Mouse (Mus musculus) gastrocnemius, postnatal 14 days (tissue): ENCODE measurements around the gene Cacfd1. TPM values are rescaled to one million over a fixed set of nuclear protein-coding genes. Genes with fewer than 3 reads are reported as not detected.

ENCODE experiments used
- DNase-seq: peaks from one replicate; pipeline ENCODE4 v3.0.0; 2021; ENCODE audit warnings: mixed read lengths
- intact Hi-C: fragments of 180-260 bp; cut with DNase I; formaldehyde crosslinking; loops from one replicate; pipeline ENCODE4 v1.15.1; 2025; ENCODE audit warnings: low total_unique reads
- long read RNA-seq, 2 experiments: library from polyadenylated mRNA; stranded (forward); transcript quantifications; one replicate each; pipeline ENCODE4 v2.0.0; 2021
- total RNA-seq, 2 experiments: library from RNA; stranded (reverse); gene quantifications; 2 replicates each; pipeline ENCODE4 v1.2.3; 2021

Cacfd1 gene
- total RNA-seq, result 10 to 100 TPM; 21.2 to 21.4 TPM
- long read RNA-seq, experiment 1, transcript Cacfd1-205 (5 exons, 2,689 nt), result major isoform, 24 of 31 reads
- long read RNA-seq, experiment 1, partial matches to known transcripts, result 0 of 31 reads
- long read RNA-seq, experiment 1, other reads (novel, unspliced or antisense), result 5 of 31 reads
- long read RNA-seq, experiment 2, transcript Cacfd1-205 (5 exons, 2,689 nt), result major isoform, 35 of 45 reads
- long read RNA-seq, experiment 2, partial matches to known transcripts, result 5 of 45 reads
- long read RNA-seq, experiment 2, other reads (novel, unspliced or antisense), result 3 of 45 reads

DNA sequence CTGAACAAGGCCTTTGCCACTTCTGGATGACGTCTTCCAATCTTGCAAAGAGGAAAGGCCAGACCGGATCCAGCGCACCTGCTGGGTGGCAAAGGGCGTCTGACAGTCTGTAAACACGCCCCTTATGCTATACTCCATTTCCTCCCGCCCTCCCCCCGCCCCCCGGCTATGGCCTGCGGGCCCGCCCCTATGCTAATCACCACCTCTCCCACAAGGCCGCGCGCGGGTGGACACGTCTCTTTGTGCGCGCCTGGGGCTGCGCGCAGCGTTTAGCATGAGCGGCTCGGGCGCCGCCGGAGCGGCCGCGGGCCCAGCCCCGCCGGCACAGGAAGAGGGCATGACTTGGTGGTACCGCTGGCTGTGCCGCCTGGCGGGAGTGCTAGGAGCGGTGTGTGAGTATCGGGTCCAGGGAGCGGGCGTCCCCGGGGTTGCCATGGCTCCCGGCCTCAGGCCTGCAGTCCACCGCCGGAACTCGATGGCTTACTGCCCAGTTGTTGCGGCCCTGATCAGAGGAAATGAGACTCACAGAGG, at the start of gene Cacfd1:
Cacfd1 (plus strand) TSS at position 213 of the 531 bp plus-strand sequence.
- peak; percentile 87 for DNase-seq
- intact Hi-C loops, result loop anchor here (10.0 kb wide), 1 partner anchor 75 kb away; the partner anchor contains the start of genes Stkld1 and Surf4

DNA sequence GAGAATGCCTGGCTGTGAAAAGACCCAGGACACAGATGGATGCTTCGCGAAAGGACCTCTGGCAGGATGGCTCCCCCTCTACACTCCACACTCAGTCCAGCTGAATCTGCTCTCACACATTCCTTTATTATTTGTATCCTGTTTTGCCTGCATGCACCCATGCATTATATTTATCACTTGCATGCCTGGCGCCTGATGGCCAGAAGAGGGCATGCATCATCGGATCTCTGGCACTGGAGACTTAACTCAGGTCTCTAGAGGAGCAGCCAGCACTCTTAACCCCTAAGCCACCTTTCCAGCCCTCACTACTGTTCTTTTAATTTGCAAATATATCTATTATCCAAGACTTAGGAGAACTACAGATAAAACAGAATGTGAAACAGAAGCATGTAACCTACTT, 49.0 kb upstream of the Cacfd1 start:
- no peak for DNase-seq
- intact Hi-C loops, result no loop called here

DNA sequence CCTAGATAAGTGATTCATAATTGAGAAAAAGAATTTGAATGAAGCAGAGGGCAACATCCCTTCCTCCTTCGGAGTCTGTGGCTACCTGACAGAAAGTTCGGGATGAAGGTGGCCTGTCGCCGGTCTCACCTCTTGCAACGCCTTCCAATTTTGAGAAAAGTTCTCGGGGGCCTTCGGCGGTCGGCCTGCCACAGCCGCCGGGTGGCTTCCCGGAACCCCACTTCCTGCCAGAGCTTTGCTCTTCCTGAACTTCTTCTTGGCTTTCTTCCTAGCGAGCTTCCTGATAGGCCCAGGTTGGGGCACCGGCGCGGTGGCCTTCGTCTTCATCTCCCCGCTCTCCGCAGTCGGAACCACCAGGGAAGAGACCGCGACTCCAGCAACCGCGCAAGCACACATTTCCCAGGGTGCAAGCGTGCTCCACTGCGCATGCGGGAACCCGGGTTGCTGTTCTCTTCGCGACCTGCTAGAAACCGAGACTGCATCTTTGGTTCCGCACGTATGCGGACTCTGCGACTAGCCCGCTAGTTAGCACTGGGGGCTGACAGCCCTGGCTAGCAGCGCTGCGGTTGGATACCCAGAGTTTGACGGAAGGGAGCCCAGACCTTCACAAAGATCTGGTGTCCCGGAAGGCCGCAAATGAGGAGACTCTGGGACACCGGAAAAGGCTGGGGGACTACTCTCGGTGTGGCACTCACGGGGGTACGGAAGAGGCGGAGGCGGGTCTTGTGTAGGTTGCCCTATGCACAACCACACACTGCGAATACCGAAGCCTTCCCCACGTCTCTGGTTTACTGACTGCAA, 45.6 kb upstream of the Cacfd1 start, which contains the start of gene Rexo4:
Rexo4 (minus strand) TSS at position 464 of the 801 bp plus-strand sequence.
- DNase-seq, result peak; percentile 94
- intact Hi-C loops, result no loop called here

DNA sequence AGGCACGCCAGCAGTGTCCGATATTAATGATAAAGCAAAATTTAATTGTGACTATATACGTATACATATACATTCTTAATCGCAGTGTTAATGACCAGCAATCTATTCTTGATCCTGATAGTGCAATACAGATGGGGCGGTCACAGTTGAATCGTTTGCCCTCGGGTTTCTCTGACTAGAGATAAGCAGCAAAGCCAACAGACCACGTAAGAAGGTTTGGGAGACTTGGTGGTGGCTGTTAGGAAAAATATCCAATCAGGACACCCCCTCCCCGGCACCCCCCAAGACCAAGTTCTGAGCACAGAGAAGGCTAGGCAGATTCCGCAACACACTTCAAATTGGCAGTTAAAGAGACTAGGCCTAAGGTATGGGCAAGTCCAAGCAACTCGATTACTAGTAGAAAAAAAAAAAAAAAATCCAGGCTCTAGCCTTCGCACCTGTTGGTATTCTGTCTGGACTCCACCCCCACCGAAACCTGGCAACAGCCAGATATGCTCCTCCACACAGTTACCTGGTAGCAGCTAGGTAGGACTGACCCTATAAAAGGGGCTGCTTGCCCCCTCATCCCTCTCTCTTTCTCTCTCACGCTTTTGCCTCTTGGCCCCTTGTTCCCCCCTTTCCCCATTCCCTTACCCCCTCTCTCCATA, 44.9 kb upstream of the Cacfd1 start:
- no peak for DNase-seq
- intact Hi-C loops, result no loop called here

DNA sequence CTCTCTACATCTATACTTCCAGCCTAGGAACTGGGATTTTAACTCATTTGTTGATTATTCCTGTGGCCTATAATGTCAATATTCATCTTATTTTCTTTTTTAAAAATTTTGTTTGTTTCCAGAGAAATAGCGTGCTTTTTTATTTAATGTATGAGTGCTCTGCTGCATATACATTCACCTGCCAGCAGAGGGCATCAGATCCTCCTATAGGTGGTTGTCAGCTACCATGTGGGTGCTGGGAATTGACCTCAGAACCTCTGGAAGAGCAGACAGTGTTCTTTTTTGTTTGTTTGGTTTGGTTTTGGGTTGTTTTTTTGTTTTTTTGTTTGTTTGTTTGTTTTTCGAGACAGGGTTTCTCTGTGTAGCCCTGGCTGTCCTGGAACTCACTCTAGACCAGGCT, 42.5 kb upstream of the Cacfd1 start:
- intact Hi-C loops, result no loop called here
- DNase-seq, result no peak

DNA sequence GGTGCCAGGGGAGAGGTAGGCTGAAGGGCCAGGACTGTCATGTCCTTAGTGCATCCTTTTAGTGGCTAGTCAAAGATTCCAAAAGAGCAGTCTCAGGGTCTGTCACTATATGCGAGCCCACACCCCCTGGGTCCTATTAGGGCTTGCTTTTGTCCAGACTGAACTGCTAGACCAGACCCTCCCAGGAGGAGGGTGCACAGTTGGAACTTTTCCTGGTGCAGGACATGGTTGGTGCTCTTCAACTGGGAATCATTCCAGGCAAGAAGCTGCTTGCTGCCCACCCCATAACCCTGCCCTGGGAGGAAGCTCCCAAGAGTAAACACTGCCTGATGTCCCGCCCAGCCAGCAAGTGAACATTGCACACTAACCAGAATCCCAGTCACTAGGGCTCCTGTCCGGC, 36.6 kb upstream of the Cacfd1 start, which contains the start of gene Adamts13:
Adamts13 (plus strand) TSS at position 301 of the 400 bp plus-strand sequence.
- no peak for DNase-seq
- intact Hi-C loops, result no loop called here

DNA sequence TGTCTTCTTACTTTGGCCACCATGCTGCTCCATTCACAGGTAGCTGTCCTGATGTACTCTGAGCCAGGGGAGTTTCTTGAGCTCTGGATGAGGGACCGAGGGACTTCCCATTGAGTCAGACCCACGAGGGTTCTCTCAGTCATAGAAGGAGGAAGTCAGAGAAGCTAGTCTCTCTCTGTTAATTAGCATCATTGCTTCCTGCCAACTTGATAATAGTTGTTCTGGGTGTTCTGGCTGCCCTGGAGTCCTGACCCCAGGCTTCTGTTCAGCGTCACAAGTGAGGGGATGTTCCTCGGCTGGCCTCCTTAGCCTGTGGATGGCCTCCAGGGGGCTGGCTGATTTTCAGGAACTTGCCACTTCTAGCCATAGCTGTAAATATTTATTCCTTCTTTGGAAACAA, 35.8 kb upstream of the Cacfd1 start:
- no peak for DNase-seq
- intact Hi-C loops, result no loop called here

DNA sequence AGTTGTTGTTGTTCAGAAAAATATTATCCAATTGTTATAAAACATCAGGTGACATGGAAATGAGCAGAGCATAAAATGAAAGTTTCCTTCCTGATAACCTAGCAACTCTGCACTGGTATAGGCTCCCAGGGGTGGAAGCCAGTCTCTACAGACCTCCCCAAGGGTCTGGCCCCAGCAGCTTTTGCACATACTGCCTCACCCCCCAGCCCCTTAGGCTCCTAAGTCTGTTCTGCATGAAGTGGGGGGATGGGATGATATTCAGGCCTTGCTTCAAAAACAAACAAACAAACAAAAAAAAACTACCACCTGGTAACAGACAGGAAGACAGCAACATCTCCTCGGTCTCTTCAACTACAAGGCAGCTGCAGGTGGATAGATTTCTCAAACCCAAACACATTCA, 29.4 kb upstream of the Cacfd1 start:
- DNase-seq, result no peak
- intact Hi-C loops, result no loop called here

DNA sequence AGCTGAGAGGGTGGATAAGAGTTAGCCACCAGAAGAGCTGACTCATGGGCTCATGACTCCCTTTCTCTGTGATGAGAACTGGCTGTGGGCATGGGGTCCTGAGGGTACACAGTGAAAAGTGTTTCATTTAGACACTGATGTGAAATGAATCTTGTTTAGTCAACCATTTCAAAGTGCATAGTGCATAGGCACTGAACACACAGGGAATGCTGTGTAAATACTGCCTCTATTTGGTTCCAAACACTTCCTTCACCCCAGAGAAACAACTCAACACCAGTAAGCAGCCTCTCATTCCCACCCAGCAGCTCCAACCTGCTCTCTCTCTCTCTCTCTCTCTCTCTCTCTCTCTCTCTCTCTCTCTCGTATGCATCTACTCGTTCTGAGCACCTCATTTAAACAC, 25.5 kb upstream of the Cacfd1 start:
- intact Hi-C loops, result no loop called here
- no peak for DNase-seq

DNA sequence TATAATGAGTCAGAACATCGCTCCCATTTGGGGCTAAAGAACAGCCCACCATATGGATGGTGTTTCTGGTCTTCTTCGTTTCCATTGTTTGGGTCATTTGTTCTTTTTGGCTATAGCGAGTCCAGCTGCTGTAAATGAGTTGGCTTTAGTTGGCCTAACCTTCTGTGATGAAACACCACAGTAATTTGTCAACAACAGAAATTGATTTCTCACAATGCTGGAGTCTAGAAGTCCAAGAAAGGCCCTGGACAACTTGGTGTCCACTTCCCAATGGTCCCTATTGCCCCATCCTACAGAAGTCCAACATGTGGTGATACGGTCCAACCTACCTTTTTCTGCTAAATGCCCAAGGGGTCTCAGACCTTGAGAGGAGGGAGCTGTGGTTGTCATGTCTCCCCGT, 25.1 kb upstream of the Cacfd1 start:
- DNase-seq, result no peak
- intact Hi-C loops, result no loop called here

DNA sequence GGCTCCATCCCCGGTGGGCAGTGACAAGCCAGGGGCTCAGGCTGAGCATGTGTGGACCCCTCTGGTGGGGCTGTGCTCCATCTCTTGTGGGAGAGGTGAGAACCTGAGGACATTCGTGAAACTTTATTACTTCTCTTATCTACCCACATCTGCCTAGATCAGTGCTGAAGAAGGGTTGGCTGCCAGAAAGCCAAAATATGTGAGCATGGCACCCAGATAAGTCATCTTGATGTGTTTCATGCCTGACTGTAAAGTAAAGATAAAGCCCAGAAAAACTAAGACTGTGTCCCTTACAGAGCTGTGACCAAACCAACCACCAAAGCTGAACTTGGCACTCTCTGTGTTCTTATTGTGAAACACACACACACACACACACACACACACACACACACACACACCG, 15.8 kb upstream of the Cacfd1 start:
- intact Hi-C loops, result no loop called here
- no peak for DNase-seq

DNA sequence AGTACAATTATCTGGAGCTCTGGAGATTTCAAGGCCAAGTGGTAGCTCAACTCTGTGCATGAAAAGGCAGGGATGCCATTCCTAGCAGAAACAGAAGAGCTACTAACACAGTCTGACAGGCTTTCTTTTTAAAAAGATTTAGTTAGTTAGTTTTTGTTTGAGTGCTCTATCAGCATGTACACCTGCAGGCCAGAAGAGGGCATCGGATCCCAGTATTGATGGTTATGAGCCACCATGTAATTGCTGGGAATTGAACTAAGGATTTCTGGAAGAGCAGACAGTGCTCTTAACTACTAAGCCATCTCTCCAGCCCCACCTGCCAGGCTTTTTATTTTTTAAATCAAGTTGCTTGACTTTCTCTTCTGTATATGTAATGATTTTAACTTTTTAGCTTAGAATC, 12.2 kb upstream of the Cacfd1 start:
- DNase-seq, result no peak
- intact Hi-C loops, result no loop called here

DNA sequence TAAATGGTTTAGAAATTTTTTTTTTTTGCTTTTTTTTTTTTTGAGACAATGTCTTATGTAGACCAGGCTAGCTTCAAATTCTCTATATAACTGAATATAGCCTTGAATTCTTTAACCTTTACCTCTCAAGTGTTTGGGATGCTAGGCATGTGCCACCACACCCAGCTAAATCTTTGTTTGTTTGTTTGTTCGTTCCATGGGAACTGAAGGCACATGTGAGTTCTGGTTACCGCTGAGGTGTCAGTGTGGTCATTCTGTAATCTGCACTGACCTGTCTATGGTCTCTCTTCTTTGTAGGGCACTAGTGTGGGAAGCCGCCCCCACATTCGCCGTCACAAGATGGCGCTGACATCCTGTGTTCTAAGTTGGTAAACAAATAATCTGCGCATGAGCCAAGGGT, 11.7 kb upstream of the Cacfd1 start:
- no peak for DNase-seq
- intact Hi-C loops, result no loop called here

DNA sequence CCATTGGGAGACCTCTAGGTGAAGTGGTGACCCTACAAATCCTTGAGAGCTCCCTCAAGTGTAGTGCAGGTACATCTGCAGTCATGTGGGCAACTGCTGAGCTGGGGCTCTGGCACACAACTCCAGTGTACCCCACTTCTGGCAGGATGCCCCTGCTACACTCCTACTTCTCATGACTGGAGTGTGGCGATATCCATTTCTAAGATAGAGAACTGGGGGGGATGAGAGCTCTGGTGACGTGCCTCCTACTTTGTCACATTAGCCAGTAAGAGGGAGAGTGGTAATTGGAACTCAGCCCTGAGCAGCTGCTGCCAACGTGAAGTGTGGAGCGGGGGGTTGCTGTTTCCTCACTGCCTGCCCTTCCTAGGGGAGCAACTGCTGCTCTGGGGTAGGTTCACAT, 3.5 kb upstream of the Cacfd1 start:
- intact Hi-C loops, result no loop called here
- DNase-seq, result no peak

DNA sequence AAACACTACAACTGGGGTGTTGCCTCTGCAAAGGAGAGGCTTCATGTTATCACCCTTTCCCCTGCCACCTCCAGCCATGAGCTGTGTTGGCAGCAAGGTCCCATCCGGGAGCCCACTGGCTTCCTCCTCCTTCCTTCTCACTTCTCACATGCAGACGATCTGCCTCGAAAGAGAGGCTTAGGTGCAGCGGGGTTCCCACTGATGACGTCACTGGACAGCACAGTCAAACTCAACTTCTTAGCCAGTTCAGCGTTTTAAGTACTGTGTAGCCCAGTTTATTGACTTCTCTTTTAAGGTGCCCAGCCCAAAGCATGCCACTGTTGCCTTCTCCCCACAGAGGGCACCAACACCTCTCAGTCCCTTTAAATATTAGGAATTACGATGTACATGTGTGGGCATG, 2.0 kb upstream of the Cacfd1 start:
- intact Hi-C loops, result no loop called here
- DNase-seq, result no peak

DNA sequence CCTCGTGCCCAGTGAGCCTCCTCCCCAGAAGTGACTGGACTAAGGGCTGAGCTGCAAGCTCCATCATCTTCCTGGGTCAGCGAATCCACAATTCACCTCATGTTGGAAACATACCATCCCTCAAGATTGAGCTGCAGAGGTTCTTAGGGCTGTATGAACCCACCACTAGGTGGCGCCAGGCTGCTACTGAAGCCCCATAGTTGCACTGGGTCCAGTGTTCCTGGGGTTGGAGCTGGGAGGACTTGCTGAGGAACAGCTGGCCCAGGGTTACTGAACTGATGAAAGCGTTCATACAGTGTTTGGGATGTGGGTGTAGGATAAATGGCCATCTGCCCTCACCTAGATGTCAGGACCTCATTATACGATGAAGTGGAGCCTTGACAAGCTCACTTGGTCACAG, 8.1 kb downstream of the Cacfd1 start:
- peak; percentile 78 for DNase-seq
- intact Hi-C loops, result loop anchor here (10.0 kb wide), 1 partner anchor 83 kb away; the partner anchor contains the start of genes Stkld1 and Surf4

DNA sequence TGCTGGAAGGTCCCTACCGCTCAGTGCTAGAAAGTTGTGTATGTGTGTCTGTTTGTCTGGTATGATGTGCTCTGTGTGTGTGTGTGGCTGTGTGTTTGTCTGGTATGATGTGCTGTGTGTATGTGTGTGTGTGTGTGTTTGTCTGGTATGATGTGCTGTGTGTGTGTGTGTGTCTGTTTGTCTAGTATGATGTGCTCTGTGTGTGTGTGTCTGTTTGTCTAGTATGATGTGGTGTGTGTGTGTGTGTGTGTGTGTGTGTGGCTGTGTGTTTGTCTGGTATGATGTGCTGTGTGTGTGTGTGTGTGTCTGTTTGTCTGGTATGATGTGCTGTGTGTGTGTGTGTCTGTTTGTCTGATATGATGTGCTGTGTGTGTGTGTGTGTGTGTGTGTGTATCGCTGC, 9.8 kb downstream of the Cacfd1 start:
- DNase-seq, result no peak
- intact Hi-C loops, result loop anchor here (10.0 kb wide), 1 partner anchor 85 kb away; the partner anchor contains the start of genes Stkld1 and Surf4

DNA sequence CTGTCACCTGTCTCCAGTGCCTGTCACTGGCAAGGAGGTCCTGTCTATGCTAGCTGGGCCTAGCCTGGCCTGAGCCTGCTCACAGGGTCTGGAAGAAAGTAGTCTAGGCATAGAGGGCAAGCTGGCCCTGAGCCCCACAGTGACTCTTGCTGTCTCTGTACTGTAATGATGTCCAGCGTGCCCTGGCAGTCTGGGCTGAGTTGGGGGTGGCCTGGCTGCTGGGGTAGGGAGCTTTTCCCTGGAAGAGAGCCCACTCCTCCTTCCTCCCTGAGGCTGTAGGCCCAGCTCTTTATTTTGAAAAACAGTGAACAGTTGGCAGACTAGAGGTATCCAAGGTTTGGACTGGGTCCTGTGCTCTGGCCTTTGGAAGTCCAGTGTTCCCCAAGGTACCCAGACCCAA, 11.4 kb downstream of the Cacfd1 start:
- intact Hi-C loops, result no loop called here
- DNase-seq, result no peak

DNA sequence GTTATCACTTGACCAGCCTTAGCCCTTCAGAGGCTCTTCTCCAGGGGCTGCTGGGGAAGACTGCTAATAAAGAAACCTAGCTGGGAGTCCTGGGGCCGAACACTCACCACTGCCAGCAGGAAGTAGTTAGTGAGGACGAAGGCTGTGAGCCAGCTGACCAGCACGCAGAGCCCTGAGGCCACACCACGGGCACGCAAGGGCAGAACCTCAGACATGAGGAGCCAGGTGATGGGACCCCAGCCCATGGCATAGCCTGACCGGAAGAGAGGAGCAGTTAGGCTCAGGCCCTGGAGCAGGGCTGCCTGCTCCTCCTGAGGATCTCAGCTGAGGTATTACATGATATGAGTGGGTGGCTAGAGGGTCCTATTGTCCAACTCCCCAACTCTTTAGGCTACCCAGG, 12.9 kb downstream of the Cacfd1 start:
- intact Hi-C loops, result no loop called here
- DNase-seq, result no peak

DNA sequence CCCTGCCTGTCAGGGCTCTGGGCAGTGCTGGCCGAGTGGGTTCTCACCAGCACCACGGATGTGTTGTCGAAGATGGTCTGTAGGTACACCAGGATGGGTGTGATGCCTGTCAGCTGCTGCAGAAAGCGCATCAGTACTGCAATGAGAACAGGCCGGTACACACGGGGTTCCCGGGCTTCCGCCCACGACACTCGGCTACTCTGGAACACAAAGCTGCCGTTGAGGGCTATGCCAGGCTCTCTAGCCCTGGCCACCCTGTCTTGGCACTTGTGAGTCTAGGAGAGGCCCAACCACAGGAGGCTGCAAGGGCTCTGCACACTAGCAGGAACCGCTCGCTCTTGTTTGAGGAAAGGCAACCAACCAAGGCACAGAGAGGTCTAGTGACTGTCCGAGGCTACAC, 14.4 kb downstream of the Cacfd1 start:
- intact Hi-C loops, result no loop called here
- DNase-seq, result no peak
